Mouse (Mus musculus) cerebellum, adult 2 months (tissue): ENCODE measurements around the gene Reck.

ENCODE experiments used
- CTCF ChIP-seq: fragments of 200-500 bp; IDR thresholded peaks from 2 replicates; pipeline ENCODE4 v1.5.1; 2011; ENCODE audit warnings: low read depth, mild to moderate bottlenecking, control low read depth, low read length, moderate library complexity, borderline replicate concordance; ENCODE audit not compliant: insufficient read depth
- POLR2A ChIP-seq: fragments of 200-500 bp; IDR thresholded peaks from 2 replicates; pipeline ENCODE4 v1.6.1; 2011; ENCODE audit warnings: low read length, control low read depth, borderline replicate concordance; ENCODE audit not compliant: insufficient read depth

DNA sequence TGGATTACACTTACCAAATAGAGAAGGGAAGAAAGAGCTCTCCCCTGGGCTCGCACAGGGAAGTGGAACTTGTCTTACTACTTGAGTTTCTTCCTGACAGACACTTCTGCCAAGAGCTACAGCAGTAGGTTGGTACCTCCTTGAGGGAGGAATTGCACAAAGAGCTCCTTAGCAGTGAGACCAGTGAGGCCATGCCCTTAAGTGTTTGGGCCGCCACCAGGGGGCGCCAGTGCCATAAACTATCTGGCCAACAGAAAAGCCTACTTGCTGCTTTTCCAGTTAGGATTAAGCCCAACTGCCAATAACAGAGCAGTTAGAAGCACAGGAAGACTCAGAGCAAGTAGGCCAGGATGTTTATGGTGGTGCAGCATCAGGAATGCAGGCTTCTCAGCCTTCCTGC is 50.4 kb downstream of the Reck start:
- TF ChIP-seq CTCF (peak; percentile 80), POLR2A (no peak)
